Mouse (Mus musculus) embryonic fibroblast, embryonic 13.5 days (primary cell): ENCODE data around the gene Babam2.

Experiments
- CTCF ChIP-seq: IDR thresholded peaks from 2 replicates; pipeline ENCODE4 v1.5.1; 2011; ENCODE audit warnings: mild to moderate bottlenecking, control low read depth, low read length, moderate library complexity, borderline replicate concordance; ENCODE audit not compliant: insufficient read depth
- POLR2A ChIP-seq: IDR thresholded peaks from 2 replicates; pipeline ENCODE4 v1.6.1; 2011; ENCODE audit warnings: low read depth, mild to moderate bottlenecking, control low read depth, low read length, moderate library complexity

- TF ChIP-seq POLR2A (no peak), CTCF (no peak)
Observed at GRCm38 (mm10) chr5:32029834-32030433, 332.4 kb downstream of the Babam2 start.
